Mouse (Mus musculus) liver, postnatal 0 days (tissue): Measurements from ENCODE around the gene Eml5.

Experiments used
- CTCF ChIP-seq: sonication (generic); IDR thresholded peaks from 2 replicates; pipeline ENCODE4 v1.5.1; 2016; ENCODE audit warnings: antibody characterized with exemption, low read depth
- EP300 ChIP-seq: IDR thresholded peaks from 2 replicates; pipeline ENCODE4 v1.6.1; 2016; ENCODE audit warnings: antibody characterized with exemption, low read depth, mild to moderate bottlenecking

GRCm38 (mm10) chr12:98832929-98833598 lies 68.2 kb downstream of the Eml5 start:
- TF ChIP-seq CTCF (no peak), EP300 (no peak)
